Mouse (Mus musculus): Measurements from ENCODE around the gene AI413582. TPM values are rescaled to one million over a fixed set of nuclear protein-coding genes. Genes with fewer than 3 reads are reported as not detected.

The AI413582 gene
- total and polyA plus RNA-seq, 2 experiments from 2014 or later, result 11.1 to 18.5 TPM

GRCm38 (mm10) chr17:27573772-27574320 is 8.3 kb upstream of the AI413582 start:
- Histone ChIP-seq H3K4me1 (ENCODE audit: control insufficient read depth, insufficient read depth) (peaks cover 4% of the 10 kb centered on the region; the same call in 1 of the 2 replicates), H3K4me3 (ENCODE audit: low read depth, low read length) (no peak overlapping the region), H3K9ac (replicated peaks; ENCODE audit: low read depth, low read length) (no peak overlapping the region), H3K9me3 (replicated peaks; ENCODE audit: control insufficient read depth, low read length) (no peaks in the 10 kb centered on the region), H3K27me3 (ENCODE audit: control insufficient read depth, insufficient read depth, low read length) (no peaks in the 10 kb centered on the region), H3K4me2 (ENCODE audit: low read depth, low read length) (no peak overlapping the region), H3K36me3 (replicated peaks; ENCODE audit: control insufficient read depth, insufficient read depth, low read length) (peaks cover 12% of the 10 kb centered on the region), H3K27ac (ENCODE audit: low read depth) (no peak overlapping the region)
- TF ChIP-seq EP300 (IDR thresholded peaks at IDR 0.05; ENCODE audit: low read depth) (no peak), CTCF (IDR thresholded peaks at IDR 0.05; ENCODE audit: low read depth) (no peak)
- DNase-seq (ENCODE audit: low spot score) (no peak), ATAC-seq (ENCODE audit: insufficient read depth, low read depth) (no peak)
- WGBS, result 73% methylated on average over 10 of the region's 10 CpGs

DNA sequence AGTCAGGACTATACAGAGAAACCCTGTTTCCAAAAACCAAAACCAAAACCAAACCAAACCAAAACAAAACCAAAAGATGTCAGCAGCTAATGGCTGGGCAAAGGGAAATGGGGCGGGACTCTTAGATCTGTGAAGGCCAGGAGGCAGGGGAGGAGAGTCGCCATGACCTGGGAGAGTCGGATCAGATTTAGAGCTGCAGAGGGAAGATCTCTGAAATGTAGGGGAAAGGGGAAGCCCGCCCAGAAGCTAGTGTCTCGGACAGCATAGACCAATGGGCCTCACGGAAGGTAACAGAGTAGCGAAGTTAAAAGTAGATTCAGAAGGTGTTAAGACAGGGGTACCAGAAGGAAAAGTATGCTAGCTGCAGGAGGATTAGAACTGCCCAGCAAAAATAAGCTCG is 5.8 kb upstream of the AI413582 start:
- Histone ChIP-seq H3K4me2 (ENCODE audit: low read depth, low read length) (no peak overlapping the region), H3K36me3 (replicated peaks; ENCODE audit: control insufficient read depth, insufficient read depth, low read length) (no peaks in the 10 kb centered on the region), H3K27me3 (ENCODE audit: control insufficient read depth, insufficient read depth, low read length) (no peaks in the 10 kb centered on the region), H3K9me3 (replicated peaks; ENCODE audit: control insufficient read depth, low read length) (no peaks in the 10 kb centered on the region), H3K4me3 (ENCODE audit: low read depth, low read length) (no peak overlapping the region), H3K27ac (ENCODE audit: low read depth) (peak overlapping the region; percentile 55; the same call in 1 of the 2 replicates), H3K4me1 (ENCODE audit: control insufficient read depth, insufficient read depth) (peaks cover 4% of the 10 kb centered on the region; the same call in 1 of the 2 replicates), H3K9ac (replicated peaks; ENCODE audit: low read depth, low read length) (no peak overlapping the region)
- WGBS, result 58% methylated on average over 8 of the region's 8 CpGs
- DNase-seq (ENCODE audit: low spot score) (no peak), ATAC-seq (ENCODE audit: insufficient read depth, low read depth) (peak; percentile 14; the same call in 1 of the 2 replicates)
- TF ChIP-seq EP300 (IDR thresholded peaks at IDR 0.05; ENCODE audit: low read depth) (no peak), CTCF (IDR thresholded peaks at IDR 0.05; ENCODE audit: low read depth) (no peak)

DNA sequence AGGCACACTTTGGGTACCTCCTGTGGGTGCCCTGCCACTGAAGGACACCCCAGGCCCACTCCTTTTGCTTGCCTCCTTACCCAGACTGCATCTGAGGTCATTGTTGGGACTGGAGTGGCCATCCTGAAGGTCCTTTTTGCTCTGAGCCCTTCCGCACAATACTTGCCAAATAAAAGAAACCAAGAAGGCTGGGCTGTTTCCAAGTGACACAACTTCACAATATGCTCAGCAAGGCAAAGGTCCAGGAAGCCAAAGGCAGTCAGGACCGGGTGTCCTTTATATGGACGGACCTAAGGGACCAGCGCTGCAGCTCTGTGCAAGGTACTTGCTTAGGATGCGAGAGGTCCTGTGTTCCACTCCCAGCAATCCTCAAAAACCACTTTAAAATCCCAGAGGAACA is 2.7 kb upstream of the AI413582 start:
- H3K4me1 ChIP-seq (ENCODE audit: control insufficient read depth, insufficient read depth), result no peaks in the 10 kb centered on the region; the same call in 1 of the 2 replicates
- ATAC-seq (ENCODE audit: insufficient read depth, low read depth) (no peak), DNase-seq (ENCODE audit: low spot score) (no peak)
- H3K36me3 ChIP-seq (replicated peaks; ENCODE audit: control insufficient read depth, insufficient read depth, low read length), result no peaks in the 10 kb centered on the region
- TF ChIP-seq CTCF (IDR thresholded peaks at IDR 0.05; ENCODE audit: low read depth) (no peak), EP300 (IDR thresholded peaks at IDR 0.05; ENCODE audit: low read depth) (no peak)
- no peaks in the 10 kb centered on the region for H3K9me3 ChIP-seq (replicated peaks; ENCODE audit: control insufficient read depth, low read length)
- WGBS, result 79% methylated on average over 5 of the region's 5 CpGs
- no peak overlapping the region for H3K9ac ChIP-seq (replicated peaks; ENCODE audit: low read depth, low read length)
- H3K27me3 ChIP-seq (ENCODE audit: control insufficient read depth, insufficient read depth, low read length), result no peaks in the 10 kb centered on the region
- no peak overlapping the region for H3K4me3 ChIP-seq (ENCODE audit: low read depth, low read length)
- H3K4me2 ChIP-seq (ENCODE audit: low read depth, low read length), result no peak overlapping the region
- H3K27ac ChIP-seq (ENCODE audit: low read depth), result no peak overlapping the region

DNA sequence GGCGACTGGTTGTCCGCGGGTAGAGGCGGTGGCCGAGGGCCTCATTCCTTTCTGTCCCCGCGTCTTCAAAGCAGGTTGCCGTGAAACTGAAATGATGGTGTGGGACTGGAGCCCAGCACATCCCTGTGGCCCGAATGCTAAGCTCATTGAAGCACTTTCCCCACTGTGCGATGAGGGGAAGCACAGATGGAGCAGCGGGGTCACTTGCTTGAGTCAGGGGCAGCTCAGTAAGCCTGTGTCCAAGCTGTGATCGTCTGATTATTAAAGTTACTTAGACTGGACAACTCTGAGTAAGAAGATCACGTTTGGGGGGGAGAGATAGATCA is 349 bp upstream of the AI413582 start:
- TF ChIP-seq EP300 (IDR thresholded peaks at IDR 0.05; ENCODE audit: low read depth) (no peak), CTCF (IDR thresholded peaks at IDR 0.05; ENCODE audit: low read depth) (no peak)
- no peak overlapping the region for H3K27ac ChIP-seq (ENCODE audit: low read depth)
- H3K27me3 ChIP-seq (ENCODE audit: control insufficient read depth, insufficient read depth, low read length), result no peaks in the 10 kb centered on the region
- no peak for DNase-seq (ENCODE audit: low spot score)
- H3K9me3 ChIP-seq (replicated peaks; ENCODE audit: control insufficient read depth, low read length), result no peaks in the 10 kb centered on the region
- peak overlapping the region; percentile 59 for H3K4me3 ChIP-seq (ENCODE audit: low read depth, low read length)
- H3K4me1 ChIP-seq (ENCODE audit: control insufficient read depth, insufficient read depth), result no peaks in the 10 kb centered on the region; the same call in 1 of the 2 replicates
- no peak; the same call in 1 of the 2 replicates for ATAC-seq (ENCODE audit: insufficient read depth, low read depth)
- H3K4me2 ChIP-seq (ENCODE audit: low read depth, low read length), result peak overlapping the region; percentile 89
- under 1% methylated on average over 13 of the region's 13 CpGs for WGBS
- H3K36me3 ChIP-seq (replicated peaks; ENCODE audit: control insufficient read depth, insufficient read depth, low read length), result no peaks in the 10 kb centered on the region
- H3K9ac ChIP-seq (replicated peaks; ENCODE audit: low read depth, low read length), result peak overlapping the region; percentile 65

- H3K9ac ChIP-seq (replicated peaks; ENCODE audit: low read depth, low read length), result peak overlapping the region; percentile 61; the same call in 1 of the 2 replicates
- H3K27ac ChIP-seq (ENCODE audit: low read depth), result no peak overlapping the region
- H3K4me2 ChIP-seq (ENCODE audit: low read depth, low read length), result peak overlapping the region; percentile 89
- no peaks in the 10 kb centered on the region for H3K27me3 ChIP-seq (ENCODE audit: control insufficient read depth, insufficient read depth, low read length)
- H3K9me3 ChIP-seq (replicated peaks; ENCODE audit: control insufficient read depth, low read length), result no peaks in the 10 kb centered on the region
- ATAC-seq (ENCODE audit: insufficient read depth, low read depth) (no peak), DNase-seq (ENCODE audit: low spot score) (no peak)
- WGBS, result 22% methylated on average over 20 of the region's 20 CpGs
- TF ChIP-seq EP300 (IDR thresholded peaks at IDR 0.05; ENCODE audit: low read depth), result no peak
- peak; percentile 15; the same call in 1 of the 2 replicates for TF ChIP-seq CTCF (IDR thresholded peaks at IDR 0.05; ENCODE audit: low read depth)
- no peaks in the 10 kb centered on the region; the same call in 1 of the 2 replicates for H3K4me1 ChIP-seq (ENCODE audit: control insufficient read depth, insufficient read depth)
- peak overlapping the region; percentile 59 for H3K4me3 ChIP-seq (ENCODE audit: low read depth, low read length)
- no peaks in the 10 kb centered on the region for H3K36me3 ChIP-seq (replicated peaks; ENCODE audit: control insufficient read depth, insufficient read depth, low read length)
Measured at GRCm38 (mm10) chr17:27564391-27565162, 979 bp downstream of the AI413582 start.

Measured in heart, postnatal 0 days (tissue).